Mouse (Mus musculus) hindbrain, embryonic 11.5 days (tissue): ENCODE data around the gene Ccdc12. TPM values are rescaled to one million over a fixed set of nuclear protein-coding genes. Genes with fewer than 3 reads are reported as not detected.
A peak's percentile ranks its signal among the peaks of the same experiment; 100 is the strongest.

Experiments
- ATAC-seq: fragments of 200-750 bp; cut with Nextera tagmentation; 2 replicates; pipeline ENCODE4 v1.8.0; 2017; ENCODE audit warnings: mild to moderate bottlenecking, moderate TSS enrichment, moderate library complexity; ENCODE audit not compliant: low FRiP score
- DNase-seq: peaks from one replicate; pipeline ENCODE4 v3.0.0-alpha.2; 2015; ENCODE audit warnings: low spot score
- H3K27ac ChIP-seq: fragments of 300-500 bp; sonication (generic); 2 replicates; pipeline ENCODE4 v1.5.1; 2014; ENCODE audit warnings: mild to moderate bottlenecking, low read depth, low read length
- H3K27me3 ChIP-seq: fragments of 300-500 bp; sonication (generic); 2 replicates; pipeline ENCODE4 v1.6.1; 2014; ENCODE audit warnings: mild to moderate bottlenecking, low read length, moderate library complexity, mixed read lengths; ENCODE audit not compliant: control insufficient read depth, insufficient read depth
- H3K36me3 ChIP-seq: fragments of 300-500 bp; sonication (generic); 2 replicates; pipeline ENCODE4 v1.6.1; 2014; ENCODE audit warnings: mild to moderate bottlenecking, low read length, moderate library complexity, mixed read lengths; ENCODE audit not compliant: control insufficient read depth, insufficient read depth
- H3K4me1 ChIP-seq: fragments of 300-500 bp; sonication (generic); replicated peaks from 2 replicates; pipeline ENCODE4 v1.6.1; 2014; ENCODE audit warnings: low read length, mixed read lengths; ENCODE audit not compliant: control insufficient read depth, insufficient read depth
- H3K4me2 ChIP-seq: fragments of 300-500 bp; sonication (generic); replicated peaks from 2 replicates; pipeline ENCODE4 v1.6.1; 2014; ENCODE audit warnings: mild to moderate bottlenecking, low read depth, low read length
- H3K4me3 ChIP-seq: fragments of 300-500 bp; sonication (generic); 2 replicates; pipeline ENCODE4 v1.5.1; 2014; ENCODE audit warnings: low read depth, low read length
- H3K9ac ChIP-seq: fragments of 300-500 bp; sonication (generic); 2 replicates; pipeline ENCODE4 v1.6.1; 2014; ENCODE audit warnings: low read depth, low read length
- H3K9me3 ChIP-seq: fragments of 300-500 bp; sonication (generic); 2 replicates; pipeline ENCODE4 v1.6.1; 2016; ENCODE audit warnings: low read length; ENCODE audit not compliant: control insufficient read depth
- WGBS: fragments of 180-500 bp; shearing (Covaris S2); extraction: QIAGEN DNeasy Blood & Tissue Kit; methylation state at CpG from one replicate; pipeline ENCODE4 v1.1.7; 2014; 5-methylcytosine and 5-hydroxymethylcytosine counted together
- polyA plus RNA-seq: library from polyadenylated mRNA; unstranded; fragments of >200 nt; fragmentation: Nextera tagmentation; extraction: Ambion mirVana; gene quantifications from 2 replicates; pipeline ENCODE4 v1.2.1, GENCODE M21; 2014

Gene Ccdc12
- polyA plus RNA-seq, 1 experiment from 2014 or later: 145 TPM

GRCm38 (mm10) chr9:110750404-110751187, 94.3 kb downstream of the Ccdc12 start:
- H3K27ac ChIP-seq: no peak overlapping the region
- ATAC-seq (no peak), DNase-seq (no peak)
- H3K36me3 ChIP-seq: no peaks in the 10 kb centered on the region
- no peak overlapping the region for H3K4me3 ChIP-seq
- no peak overlapping the region for H3K4me2 ChIP-seq
- no peaks in the 10 kb centered on the region for H3K9me3 ChIP-seq
- no peak overlapping the region for H3K9ac ChIP-seq
- H3K4me1 ChIP-seq: no peaks in the 10 kb centered on the region
- WGBS: 39% methylated on average over 14 of the region's 14 CpGs
- no peaks in the 10 kb centered on the region for H3K27me3 ChIP-seq

GRCm38 (mm10) chr9:110751412-110751811, 95.1 kb downstream of the Ccdc12 start:
- DNase-seq: no peak
- WGBS: 88% methylated on average over 5 of the region's 5 CpGs
- H3K27me3 ChIP-seq: no peaks in the 10 kb centered on the region
- no peak overlapping the region for H3K9ac ChIP-seq
- H3K4me1 ChIP-seq: no peaks in the 10 kb centered on the region
- no peak overlapping the region for H3K4me2 ChIP-seq
- H3K4me3 ChIP-seq: no peak overlapping the region
- no peaks in the 10 kb centered on the region for H3K36me3 ChIP-seq
- no peaks in the 10 kb centered on the region for H3K9me3 ChIP-seq
- H3K27ac ChIP-seq: no peak overlapping the region
- ATAC-seq: no peak

- Histone ChIP-seq H3K36me3 (no peaks in the 10 kb centered on the region), H3K27ac (no peak overlapping the region), H3K4me3 (no peak overlapping the region), H3K4me1 (no peaks in the 10 kb centered on the region), H3K9ac (no peak overlapping the region), H3K27me3 (no peaks in the 10 kb centered on the region), H3K4me2 (no peak overlapping the region), H3K9me3 (no peaks in the 10 kb centered on the region)
- DNase-seq: no peak
- 72% methylated on average over 4 of the region's 4 CpGs for WGBS
- no peak for ATAC-seq
Measured at GRCm38 (mm10) chr9:110752917-110753435, 96.7 kb downstream of the Ccdc12 start.

GRCm38 (mm10) chr9:110753773-110754172, 97.5 kb downstream of the Ccdc12 start:
- Histone ChIP-seq H3K9ac (no peak overlapping the region), H3K36me3 (no peaks in the 10 kb centered on the region), H3K9me3 (no peaks in the 10 kb centered on the region), H3K4me1 (no peaks in the 10 kb centered on the region), H3K27ac (no peak overlapping the region), H3K4me2 (no peak overlapping the region), H3K27me3 (no peaks in the 10 kb centered on the region), H3K4me3 (no peak overlapping the region)
- 85% methylated on average over 3 of the region's 4 CpGs for WGBS
- no peak for ATAC-seq
- DNase-seq: no peak

- Histone ChIP-seq H3K9ac (no peak overlapping the region), H3K4me3 (no peak overlapping the region), H3K4me2 (no peak overlapping the region), H3K27ac (no peak overlapping the region), H3K9me3 (no peaks in the 10 kb centered on the region), H3K4me1 (no peaks in the 10 kb centered on the region), H3K27me3 (no peaks in the 10 kb centered on the region), H3K36me3 (no peaks in the 10 kb centered on the region)
- DNase-seq: no peak
- WGBS: 81% methylated on average over 5 of the region's 5 CpGs
- ATAC-seq: no peak
Measured at GRCm38 (mm10) chr9:110757816-110758215, 101.5 kb downstream of the Ccdc12 start.

GRCm38 (mm10) chr9:110758605-110759004, 102.3 kb downstream of the Ccdc12 start:
- Histone ChIP-seq H3K27ac (no peak overlapping the region), H3K36me3 (no peaks in the 10 kb centered on the region), H3K4me3 (no peak overlapping the region), H3K4me2 (no peak overlapping the region), H3K9ac (no peak overlapping the region), H3K4me1 (no peaks in the 10 kb centered on the region), H3K9me3 (no peaks in the 10 kb centered on the region), H3K27me3 (no peaks in the 10 kb centered on the region)
- no peak for ATAC-seq
- no peak for DNase-seq
- 72% methylated on average over 8 of the region's 8 CpGs for WGBS

GRCm38 (mm10) chr9:110759265-110759664, 103.0 kb downstream of the Ccdc12 start:
- no peak overlapping the region for H3K9ac ChIP-seq
- no peaks in the 10 kb centered on the region for H3K27me3 ChIP-seq
- H3K4me1 ChIP-seq: no peaks in the 10 kb centered on the region
- WGBS: 56% methylated on average over 2 of the region's 2 CpGs
- no peak overlapping the region for H3K4me3 ChIP-seq
- H3K9me3 ChIP-seq: no peaks in the 10 kb centered on the region
- DNase-seq (peak; percentile 70), ATAC-seq (no peak)
- no peaks in the 10 kb centered on the region for H3K36me3 ChIP-seq
- H3K4me2 ChIP-seq: no peak overlapping the region
- no peak overlapping the region for H3K27ac ChIP-seq

- H3K4me1 ChIP-seq: no peaks in the 10 kb centered on the region
- H3K9ac ChIP-seq: no peak overlapping the region
- H3K9me3 ChIP-seq: no peaks in the 10 kb centered on the region
- H3K27ac ChIP-seq: no peak overlapping the region
- WGBS: 80% methylated on average over 8 of the region's 8 CpGs
- DNase-seq (no peak), ATAC-seq (no peak)
- H3K36me3 ChIP-seq: no peaks in the 10 kb centered on the region
- no peaks in the 10 kb centered on the region for H3K27me3 ChIP-seq
- no peak overlapping the region for H3K4me3 ChIP-seq
- no peak overlapping the region for H3K4me2 ChIP-seq
Measured at GRCm38 (mm10) chr9:110760886-110761285, 104.6 kb downstream of the Ccdc12 start.
